Mouse (Mus musculus): ENCODE data around the gene Slco4a1.

Slco4a1 gene

GRCm38 (mm10) chr2:180455723-180456698 is at the start of gene Slco4a1:
Gene Slco4a1 (plus strand): TSS chr2:180456245.
- CTCF ChIA-PET, result interaction anchor here (1.1 kb wide), 1 partner anchor 12 kb away, joined by 3 read pairs; no protein-coding TSS in a partner anchor

GRCm38 (mm10) chr2:180408410-180408809 is 47.6 kb upstream of the Slco4a1 start:
- CTCF ChIA-PET, result no interaction called here

GRCm38 (mm10) chr2:180410432-180410831 is 45.6 kb upstream of the Slco4a1 start:
- CTCF ChIA-PET, result interaction anchor here (0.6 kb wide), 1 partner anchor 1101 kb away, joined by 5 read pairs; no protein-coding TSS in a partner anchor

DNA sequence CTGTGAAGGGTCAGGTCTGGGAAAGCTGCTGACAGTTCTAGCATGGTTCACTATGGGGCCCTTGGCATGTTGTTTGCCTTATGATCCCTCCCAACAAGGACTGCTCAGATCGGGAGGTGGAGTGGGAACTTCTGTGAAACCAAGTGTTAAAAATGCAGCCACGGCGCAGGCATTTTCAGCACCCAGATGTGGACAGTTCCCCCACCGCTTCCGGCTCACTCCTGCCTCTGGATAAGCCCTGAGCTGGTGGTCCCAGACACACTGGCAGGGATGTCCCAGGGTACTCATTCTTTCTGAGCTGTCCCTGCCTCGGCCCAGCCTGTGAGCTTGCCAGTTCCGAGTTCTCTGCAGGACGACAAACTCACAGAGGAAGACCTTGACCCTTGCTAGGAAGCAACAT is 45.0 kb upstream of the Slco4a1 start:
- CTCF ChIA-PET, result no interaction called here

DNA sequence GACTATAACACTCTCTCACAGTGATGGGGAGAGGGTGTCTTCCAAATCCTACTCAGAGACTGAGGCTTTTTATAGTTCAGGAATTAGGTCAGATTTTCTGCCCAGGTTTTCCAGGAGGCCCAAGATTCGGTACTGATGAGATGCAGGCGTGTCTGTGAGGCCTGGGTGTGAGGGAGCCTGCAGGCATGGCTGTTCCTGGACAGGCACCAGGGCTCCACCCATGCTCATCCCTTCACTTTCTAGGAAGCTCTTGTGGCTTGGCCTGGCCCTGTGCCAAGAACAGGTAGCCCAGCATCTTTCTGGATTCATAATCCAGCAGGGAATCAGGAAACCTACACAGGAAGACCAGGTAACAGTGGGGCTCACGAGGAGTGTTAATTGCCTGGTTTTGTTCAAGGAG is 40.4 kb upstream of the Slco4a1 start:
- CTCF ChIA-PET, result no interaction called here

DNA sequence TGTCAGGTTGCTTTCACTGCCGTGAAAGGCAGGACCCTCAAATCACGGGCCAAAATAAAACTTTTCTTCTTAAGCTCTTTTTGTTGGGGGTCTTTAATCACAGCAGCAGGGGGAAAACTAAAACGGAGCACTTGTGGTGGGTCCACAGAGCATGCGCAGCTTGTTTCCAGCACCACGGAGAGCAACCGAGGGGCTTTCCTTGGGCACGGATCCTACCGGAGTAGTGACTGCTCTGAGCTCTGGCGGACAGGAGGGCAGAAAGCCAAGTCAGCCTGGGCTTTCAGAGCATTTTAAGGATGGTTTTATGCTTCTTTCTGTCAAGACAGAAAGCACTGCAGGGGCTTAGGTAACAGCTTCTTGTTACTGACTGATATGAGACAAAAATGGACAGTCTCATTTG is 38.3 kb upstream of the Slco4a1 start:
- CTCF ChIA-PET, result no interaction called here

GRCm38 (mm10) chr2:180420641-180421040 is 35.4 kb upstream of the Slco4a1 start:
- CTCF ChIA-PET, result no interaction called here

- CTCF ChIA-PET, result no interaction called here
Measured at GRCm38 (mm10) chr2:180425115-180425514, 30.9 kb upstream of the Slco4a1 start.

- CTCF ChIA-PET, result no interaction called here
Measured at GRCm38 (mm10) chr2:180427073-180427472, 29.0 kb upstream of the Slco4a1 start.

DNA sequence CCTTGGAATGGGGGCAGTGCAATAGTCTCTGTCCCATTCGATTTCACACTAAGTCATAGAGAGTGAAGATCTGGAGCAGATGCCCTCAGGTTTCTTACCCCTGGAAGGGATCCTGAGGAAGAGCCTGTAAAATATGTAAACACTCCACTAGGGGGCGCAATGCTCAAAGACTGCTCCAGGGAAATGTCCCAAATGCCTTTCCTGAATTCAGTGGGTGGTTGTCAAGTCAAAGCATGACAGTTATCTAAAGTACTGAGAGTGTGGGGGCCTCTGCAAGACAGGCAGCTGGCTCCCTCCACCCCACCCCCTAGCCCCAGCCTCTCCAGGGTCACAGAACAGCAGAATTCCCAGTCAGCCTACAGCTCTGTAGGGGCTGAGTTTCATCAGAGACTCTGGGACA is 27.7 kb upstream of the Slco4a1 start:
- CTCF ChIA-PET, result interaction anchor here (0.6 to 1.0 kb wide), 2 partner anchors 44 to 148 kb away, joined by 3 to 4 read pairs; no protein-coding TSS in a partner anchor

- CTCF ChIA-PET, result interaction anchor here (1.1 kb wide), 1 partner anchor 9 kb away, joined by 3 read pairs; no protein-coding TSS in a partner anchor
Measured at GRCm38 (mm10) chr2:180430648-180431047, 25.4 kb upstream of the Slco4a1 start.

- CTCF ChIA-PET, result interaction anchor here (0.8 kb wide), 1 partner anchor 11 kb away, joined by 3 read pairs; no protein-coding TSS in a partner anchor
Measured at GRCm38 (mm10) chr2:180432042-180432668, 23.9 kb upstream of the Slco4a1 start.

DNA sequence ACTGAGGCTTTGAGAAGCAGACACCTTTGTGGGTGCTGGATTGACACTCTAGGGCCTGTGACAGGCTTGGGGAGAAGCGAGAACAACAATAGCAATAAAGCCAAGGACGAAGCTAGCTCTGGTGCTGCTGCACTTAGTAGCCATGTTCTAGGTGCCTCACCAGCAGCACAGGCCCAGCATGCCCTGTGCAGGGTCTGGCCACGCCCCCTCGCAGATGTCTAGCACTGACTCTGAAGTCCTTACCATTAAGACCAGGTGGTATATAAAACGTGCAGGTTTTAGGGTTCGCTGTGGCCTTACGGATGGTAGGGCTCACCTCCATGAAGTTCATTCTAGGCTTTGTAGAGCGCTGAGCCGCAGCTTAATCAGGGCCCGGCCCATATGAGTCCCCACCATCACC is 23.3 kb upstream of the Slco4a1 start:
- CTCF ChIA-PET, result interaction anchor here (0.8 kb wide), 1 partner anchor 11 kb away, joined by 3 read pairs; no protein-coding TSS in a partner anchor

DNA sequence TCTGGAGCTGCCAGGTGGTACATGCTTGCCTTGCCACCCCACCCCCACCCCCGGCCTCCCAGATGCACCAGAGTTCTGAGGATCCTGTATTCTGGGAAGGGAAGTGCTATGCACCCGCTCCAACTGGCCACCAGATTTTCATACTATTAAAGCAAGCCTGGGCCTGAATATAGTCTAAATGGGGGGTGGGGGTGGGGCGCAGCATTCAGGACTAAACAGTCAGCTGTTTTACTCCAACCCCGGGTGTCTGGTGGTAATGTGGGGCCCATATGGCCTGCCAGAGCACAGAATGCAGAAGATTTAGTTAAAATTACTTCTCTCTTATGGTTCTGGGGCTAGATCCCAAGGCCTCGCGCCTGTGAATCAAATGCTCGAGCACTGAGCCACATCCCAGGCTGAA is 22.7 kb upstream of the Slco4a1 start:
- CTCF ChIA-PET, result interaction anchor here (0.9 kb wide), 1 partner anchor 16 kb away, joined by 5 read pairs; no protein-coding TSS in a partner anchor

DNA sequence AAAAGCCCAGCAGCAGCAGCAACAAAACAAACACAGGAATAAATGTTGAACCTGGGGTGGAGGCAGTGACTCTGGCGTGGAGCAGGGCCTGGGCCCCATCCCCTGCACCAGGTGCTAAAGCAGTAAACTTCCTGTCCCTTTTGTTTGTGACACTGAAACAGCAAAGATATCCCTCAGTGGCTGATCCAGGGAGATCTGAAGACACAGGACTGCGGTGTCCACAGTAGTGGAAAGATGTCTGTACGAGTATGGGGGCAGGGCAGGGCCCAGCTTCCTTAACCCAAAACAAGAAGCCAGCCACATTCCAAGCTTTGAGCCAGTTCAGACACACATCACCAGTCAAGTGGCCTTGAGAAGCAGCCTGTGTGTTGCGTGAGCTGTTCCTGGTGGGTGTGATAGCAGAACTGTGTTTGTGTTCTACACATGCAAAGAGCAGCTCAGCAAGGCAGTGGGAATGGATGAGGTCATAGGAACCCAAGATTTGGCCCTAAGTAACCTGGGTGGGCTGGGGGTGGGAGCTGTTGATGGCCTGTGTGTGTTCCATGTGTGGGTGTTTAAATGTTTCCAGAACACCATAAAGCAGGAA is 20.6 kb upstream of the Slco4a1 start:
- CTCF ChIA-PET, result no interaction called here

DNA sequence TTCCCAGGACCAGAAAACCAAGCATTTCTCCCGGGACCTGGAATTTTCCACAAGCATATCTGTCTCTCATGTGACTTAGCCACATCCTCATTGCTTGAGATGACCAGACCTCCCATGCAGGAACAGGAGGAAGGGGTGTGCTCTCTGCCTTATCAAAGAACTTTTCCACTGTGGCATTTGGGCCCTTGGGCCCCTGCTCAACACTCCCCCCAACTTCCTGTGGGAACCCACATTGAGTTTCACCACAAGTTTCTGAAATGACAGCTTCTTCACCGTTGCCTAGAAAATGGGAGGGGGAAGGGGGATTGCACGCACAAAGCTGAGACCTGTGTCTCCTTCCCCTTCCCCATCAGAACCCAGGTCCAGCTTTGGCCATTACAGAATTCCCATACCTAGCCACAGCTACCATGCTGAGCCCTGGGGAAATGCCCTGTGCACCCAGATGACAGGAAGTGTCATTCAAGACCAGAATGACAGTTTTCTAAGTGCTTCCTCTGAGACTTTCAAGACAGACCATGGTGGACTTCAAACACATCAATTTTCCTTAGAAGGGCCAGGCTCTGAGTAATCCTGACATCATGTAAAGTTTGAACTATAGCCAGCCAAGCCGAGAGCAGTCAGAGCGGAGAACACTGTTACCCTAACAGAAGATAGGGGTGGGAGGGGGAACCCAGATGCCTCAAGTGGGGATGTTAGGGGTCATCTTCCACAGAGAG is 18.7 kb upstream of the Slco4a1 start:
- CTCF ChIA-PET, result interaction anchor here (0.6 to 2.0 kb wide), 3 partner anchors 11 to 262 kb away, joined by 3 to 12 read pairs (median 3); no protein-coding TSS in a partner anchor

DNA sequence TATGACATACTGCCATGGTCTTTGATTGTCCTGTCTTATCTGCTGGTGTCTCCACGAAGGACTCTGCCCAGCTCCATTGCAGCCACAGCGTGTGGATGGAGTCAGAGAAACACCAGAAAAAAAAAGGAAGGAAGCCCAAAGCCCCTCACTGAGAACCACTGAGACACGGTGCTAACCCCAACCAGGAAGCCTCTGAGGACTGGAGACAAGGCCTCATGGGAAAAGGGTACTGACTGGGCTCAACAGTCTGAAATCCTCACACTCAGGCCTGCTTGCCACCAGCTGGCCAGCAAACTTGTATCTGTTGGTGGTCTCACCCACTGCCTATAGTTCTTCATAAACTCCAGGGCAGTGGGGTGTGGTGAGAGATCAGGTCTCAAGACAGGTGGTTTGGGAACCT is 16.3 kb upstream of the Slco4a1 start:
- CTCF ChIA-PET, result interaction anchor here (0.7 kb wide), 1 partner anchor 546 kb away, joined by 13 read pairs; no protein-coding TSS in a partner anchor

DNA sequence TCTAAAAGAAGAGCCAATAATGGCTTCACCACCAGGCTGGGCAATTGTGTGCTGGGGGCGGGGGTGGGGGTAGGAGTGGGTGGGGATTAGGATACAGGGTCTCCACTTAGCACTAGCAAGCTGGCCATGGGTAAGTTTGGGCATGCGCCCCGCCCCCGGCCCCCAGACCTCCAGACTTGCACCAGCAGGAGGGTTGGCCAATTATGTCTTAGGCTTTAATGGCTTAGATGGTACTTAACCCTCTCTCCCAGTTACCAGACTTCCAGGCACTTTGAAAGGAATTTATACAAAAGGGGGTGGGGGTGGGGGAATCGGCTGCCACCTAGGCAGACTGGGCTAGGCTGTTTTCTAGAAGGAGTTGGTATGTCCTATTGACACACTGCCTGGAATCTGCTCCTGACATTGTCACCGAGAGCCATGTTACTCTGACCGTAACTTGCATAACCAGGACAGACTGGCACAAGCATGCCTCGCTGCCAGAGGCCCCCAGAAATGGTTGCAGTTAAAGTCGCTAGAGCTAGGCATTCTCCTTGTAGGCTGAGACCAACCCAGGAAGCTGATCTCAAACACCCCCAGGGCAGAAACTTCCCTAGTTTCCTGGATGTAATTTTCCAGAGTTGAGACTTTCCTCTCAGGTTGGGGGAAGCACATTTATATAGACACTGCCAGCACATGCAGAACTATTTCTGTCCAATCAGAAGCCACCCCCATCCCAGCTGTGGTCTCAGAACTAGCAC is 15.3 kb upstream of the Slco4a1 start:
- CTCF ChIA-PET, result no interaction called here

- CTCF ChIA-PET, result no interaction called here
Measured at GRCm38 (mm10) chr2:180442061-180442460, 14.0 kb upstream of the Slco4a1 start.

DNA sequence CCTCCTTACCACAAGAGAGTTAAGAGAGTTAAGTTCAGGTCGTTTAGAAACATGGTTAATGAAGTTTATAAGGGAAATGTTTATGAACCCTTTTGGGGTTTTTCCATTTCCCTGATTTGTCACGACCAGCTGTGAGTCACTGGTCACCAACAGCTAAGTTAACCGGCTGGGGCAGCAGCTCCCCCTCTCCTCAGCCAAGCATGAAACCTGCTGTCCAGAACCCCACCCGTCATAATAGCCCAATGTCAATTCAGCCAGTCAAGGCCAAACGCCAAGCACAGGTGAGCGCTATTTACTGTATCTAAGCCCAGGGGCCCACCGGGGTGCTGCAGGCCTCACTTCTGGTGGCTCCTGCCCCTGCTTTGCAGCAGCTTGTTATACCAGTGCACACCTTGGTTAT is 12.2 kb upstream of the Slco4a1 start:
- CTCF ChIA-PET, result interaction anchor here (0.6 to 1.3 kb wide), 2 partner anchors 11 to 12 kb away, joined by 3 read pairs; no protein-coding TSS in a partner anchor
